Mouse (Mus musculus) olfactory bulb, adult 2 months (tissue): Measurements from ENCODE around the gene Pmpca.

Experiments used
- CTCF ChIP-seq: fragments of 200-500 bp; IDR thresholded peaks from 2 replicates; pipeline ENCODE4 v1.5.1; 2012; ENCODE audit warnings: low read depth, mild to moderate bottlenecking, low read length, moderate library complexity; ENCODE audit not compliant: insufficient read depth
- POLR2A ChIP-seq: fragments of 200-500 bp; IDR thresholded peaks from 2 replicates; pipeline ENCODE4 v1.6.1; 2012; ENCODE audit warnings: mild to moderate bottlenecking, low read depth, low read length, moderate library complexity; ENCODE audit not compliant: insufficient read depth

DNA sequence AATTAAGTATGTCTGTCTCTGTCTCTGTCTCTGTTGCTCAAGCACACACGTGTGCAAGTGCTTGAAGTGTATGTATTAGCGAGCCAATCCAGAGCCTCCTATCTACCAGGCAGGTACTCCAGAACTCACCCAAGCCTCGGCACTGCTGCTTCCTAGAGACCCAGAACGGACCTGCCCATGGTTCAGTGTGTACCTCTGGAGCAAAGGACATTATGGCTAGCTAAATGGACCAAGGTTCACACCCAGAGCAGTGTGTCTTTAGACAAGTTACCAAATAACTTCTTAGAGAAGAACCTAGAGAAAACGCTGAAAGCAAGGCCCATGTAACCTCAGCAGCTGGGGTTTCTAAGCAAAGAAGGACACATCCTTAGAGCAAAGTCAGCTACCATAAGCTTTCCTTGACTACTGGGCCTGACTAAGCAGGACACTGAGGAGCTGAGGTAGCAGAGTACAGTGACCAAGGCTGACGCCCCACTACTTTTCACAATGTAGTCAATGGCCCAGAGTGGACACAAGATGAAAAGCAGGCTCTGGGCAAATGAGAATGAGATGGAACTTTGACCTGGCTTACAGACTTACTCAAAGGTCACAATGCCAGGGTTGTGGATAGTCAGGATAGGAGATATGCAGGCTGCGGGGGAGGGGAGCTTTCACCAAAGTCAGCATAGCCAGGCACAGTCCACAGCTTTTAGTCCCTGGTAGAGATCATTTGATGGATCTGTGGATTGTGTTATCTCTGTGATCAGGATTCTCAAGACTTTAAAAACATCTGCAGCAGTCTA is 45.8 kb downstream of the Pmpca start:
- TF ChIP-seq CTCF (no peak), POLR2A (no peak)
